Mouse (Mus musculus): Measurements from ENCODE around the gene Narf. TPM values are rescaled to one million over a fixed set of nuclear protein-coding genes. Genes with fewer than 3 reads are reported as not detected.
A peak's percentile ranks its signal among the peaks of the same experiment; 100 is the strongest.

The Narf gene
- polyA plus RNA-seq, 1 experiment = 54.1 TPM

DNA sequence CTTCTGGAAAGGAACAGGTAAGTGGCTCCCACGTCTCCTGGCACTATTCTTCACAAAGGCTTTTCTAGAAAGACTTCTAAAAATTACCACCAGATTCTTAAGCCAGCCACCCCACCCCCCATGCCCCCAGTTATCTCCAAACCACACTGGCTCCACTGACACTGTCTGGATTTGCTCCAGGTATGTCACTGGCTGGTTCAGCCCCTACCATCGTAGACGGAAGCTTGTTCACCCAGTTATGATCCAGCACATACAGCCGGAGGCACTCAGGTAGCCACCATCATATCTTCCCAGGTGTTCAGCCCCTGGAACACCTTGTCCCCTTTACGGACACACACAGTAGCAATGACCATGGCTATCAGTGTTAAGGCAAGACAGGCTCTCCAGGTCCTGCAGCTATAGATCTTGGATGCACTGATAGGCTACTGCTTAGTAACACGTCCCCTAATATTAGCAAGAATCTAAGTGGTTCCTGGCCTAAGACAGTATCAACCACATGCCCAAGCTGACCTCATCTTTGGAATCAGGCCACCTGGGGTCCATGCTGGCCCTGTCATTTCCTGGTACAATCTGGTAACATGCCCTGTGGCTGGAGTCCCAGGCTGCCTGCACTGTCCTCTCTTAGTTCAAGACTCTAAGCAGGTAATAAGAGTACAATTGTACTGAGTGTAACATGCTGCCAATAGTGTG lies 15.6 kb upstream of the Narf start:
- Histone ChIP-seq H3K27ac (ENCODE audit: insufficient read depth, low read depth, low read length) (no peak overlapping the region), H3K36me3 (ENCODE audit: control insufficient read depth, insufficient read depth, low read length) (no peaks in the 10 kb centered on the region; the same call in 1 of the 2 replicates), H3K4me1 (ENCODE audit: control insufficient read depth, insufficient read depth, low read length) (no peaks in the 10 kb centered on the region), H3K27me3 (replicated peaks; ENCODE audit: control insufficient read depth, insufficient read depth, low read length) (no peaks in the 10 kb centered on the region), H3K4me3 (ENCODE audit: insufficient read depth, low read depth, low read length) (no peak overlapping the region)
- no peak for TF ChIP-seq POLR2A (IDR thresholded peaks at IDR 0.05; ENCODE audit: low read depth, low read length)
- no peak for TF ChIP-seq CTCF (conservative IDR thresholded peaks at IDR 0.05; ENCODE audit: insufficient read depth, insufficient read length, low read depth, low read length)
- WGBS = 90% methylated on average over 6 of the region's 6 CpGs
- no peak for DNase-seq

DNA sequence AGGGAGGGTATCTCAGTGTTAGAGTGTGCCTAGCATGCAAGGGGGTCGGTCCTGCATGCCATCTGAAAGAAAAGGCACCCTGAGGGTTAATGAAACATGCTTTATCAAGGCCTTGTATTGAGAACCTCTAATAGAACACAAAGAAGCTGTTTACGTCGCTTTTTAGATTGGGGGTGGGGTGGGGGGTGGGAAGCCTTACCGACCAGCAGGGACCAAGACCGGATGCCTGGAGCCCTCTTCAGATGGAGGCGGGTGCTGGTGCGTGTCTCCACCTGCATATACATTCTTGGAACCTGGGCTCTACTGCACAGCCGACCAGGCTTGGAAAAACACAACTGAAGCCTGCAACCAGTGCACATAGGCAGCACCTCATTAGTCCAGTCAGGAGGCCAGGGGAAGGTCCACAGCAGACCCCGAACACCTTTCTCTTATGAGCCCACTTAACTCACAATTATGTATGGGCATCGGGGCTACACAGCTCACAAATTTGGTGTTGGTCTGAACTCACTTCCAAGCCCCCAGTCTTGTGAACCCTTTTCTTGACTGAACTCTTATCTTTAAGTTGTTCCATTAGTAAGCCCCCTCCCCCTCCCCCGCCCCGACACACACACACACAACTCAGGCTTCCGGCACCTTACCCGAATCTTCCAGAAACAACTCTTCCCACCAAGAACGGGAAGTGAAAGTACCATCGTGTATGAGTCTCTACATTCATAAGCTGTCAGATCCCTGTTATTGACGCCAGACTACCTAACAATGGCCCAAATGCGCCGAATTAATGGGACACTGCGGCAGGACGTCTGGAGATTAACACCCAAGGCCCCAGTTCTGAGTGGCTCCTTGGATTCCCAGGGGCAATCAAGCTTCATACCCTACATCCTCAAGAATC lies 8.7 kb upstream of the Narf start:
- no peak for DNase-seq
- 12% methylated on average over 21 of the region's 21 CpGs for WGBS
- H3K27me3 ChIP-seq (replicated peaks; ENCODE audit: control insufficient read depth, insufficient read depth, low read length) = no peaks in the 10 kb centered on the region

DNA sequence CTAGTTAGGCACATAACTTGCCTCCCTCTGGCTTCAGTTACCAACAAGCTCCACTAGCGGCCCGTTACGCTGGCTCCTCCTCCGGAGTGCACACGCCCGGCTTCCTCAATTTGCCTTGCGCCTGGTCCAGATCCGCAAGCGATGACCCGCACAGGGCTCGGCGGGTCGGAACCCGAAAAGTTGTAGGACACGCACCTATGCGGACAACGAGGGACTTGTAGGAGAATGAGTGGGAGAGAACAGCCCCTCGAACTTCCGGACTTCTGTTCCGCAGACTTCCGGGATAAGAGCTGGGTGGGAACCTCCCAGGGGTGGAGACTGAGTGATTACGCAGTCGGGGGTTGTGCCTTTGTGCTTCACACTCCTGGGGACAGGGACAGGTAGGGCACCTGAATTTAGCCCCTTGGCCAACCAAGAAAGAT lies 8.0 kb upstream of the Narf start, which contains the start of gene Cybc1:
TSS of gene Cybc1 (minus strand) at position 305 of the 422 bp plus-strand sequence.
- Histone ChIP-seq H3K27me3 (replicated peaks; ENCODE audit: control insufficient read depth, insufficient read depth, low read length) (no peaks in the 10 kb centered on the region), H3K4me1 (ENCODE audit: control insufficient read depth, insufficient read depth, low read length) (peaks cover 15% of the 10 kb centered on the region; the same call in 1 of the 2 replicates), H3K4me3 (ENCODE audit: insufficient read depth, low read depth, low read length) (peak within 1 kb of the TSS; percentile 79), H3K27ac (ENCODE audit: insufficient read depth, low read depth, low read length) (peak within 1 kb of the TSS; percentile 83), H3K36me3 (ENCODE audit: control insufficient read depth, insufficient read depth, low read length) (no peaks in the 10 kb centered on the region)
- DNase-seq = peak; percentile 90
- peak; percentile 29 for TF ChIP-seq CTCF (conservative IDR thresholded peaks at IDR 0.05; ENCODE audit: insufficient read depth, insufficient read length, low read depth, low read length)
- peak; percentile 44 for TF ChIP-seq POLR2A (IDR thresholded peaks at IDR 0.05; ENCODE audit: low read depth, low read length)
- WGBS = under 1% methylated on average over 23 of the region's 23 CpGs

More for the DNA sequence above, 8.7 kb upstream of the Narf start:
- Histone ChIP-seq H3K4me3 (ENCODE audit: insufficient read depth, low read depth, low read length) (peak overlapping the region; percentile 79), H3K36me3 (ENCODE audit: control insufficient read depth, insufficient read depth, low read length) (no peaks in the 10 kb centered on the region), H3K4me1 (ENCODE audit: control insufficient read depth, insufficient read depth, low read length) (peaks cover 15% of the 10 kb centered on the region; the same call in 1 of the 2 replicates), H3K27ac (ENCODE audit: insufficient read depth, low read depth, low read length) (peak overlapping the region; percentile 83)
- TF ChIP-seq CTCF (conservative IDR thresholded peaks at IDR 0.05; ENCODE audit: insufficient read depth, insufficient read length, low read depth, low read length) (no peak), POLR2A (IDR thresholded peaks at IDR 0.05; ENCODE audit: low read depth, low read length) (no peak)

DNA sequence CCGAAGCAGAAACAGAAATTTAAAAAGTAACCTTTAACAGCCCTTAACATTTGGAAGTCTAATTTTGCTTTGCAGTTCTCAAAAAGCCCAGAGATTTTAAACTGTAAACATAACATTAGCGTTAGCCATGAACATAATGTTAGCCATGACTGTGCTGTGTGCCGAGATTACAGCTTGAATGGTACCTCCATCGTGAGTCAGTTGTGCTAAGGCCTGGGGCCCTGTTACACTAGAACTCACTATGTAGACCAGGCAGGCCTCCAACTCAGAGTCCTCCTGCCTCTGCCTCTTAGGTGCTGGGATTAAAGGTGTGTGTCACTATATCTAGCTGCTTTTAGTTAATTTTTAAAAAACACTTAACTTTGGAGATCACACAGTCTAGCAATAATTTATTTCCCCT lies 5.9 kb upstream of the Narf start:
- 37% methylated on average over 4 of the region's 4 CpGs for WGBS
- Histone ChIP-seq H3K4me1 (ENCODE audit: control insufficient read depth, insufficient read depth, low read length) (peaks cover 20% of the 10 kb centered on the region; the same call in 1 of the 2 replicates), H3K4me3 (ENCODE audit: insufficient read depth, low read depth, low read length) (no peak overlapping the region), H3K27me3 (replicated peaks; ENCODE audit: control insufficient read depth, insufficient read depth, low read length) (no peaks in the 10 kb centered on the region), H3K36me3 (ENCODE audit: control insufficient read depth, insufficient read depth, low read length) (no peaks in the 10 kb centered on the region), H3K27ac (ENCODE audit: insufficient read depth, low read depth, low read length) (0 out of 2 replicates have a peak overlapping the region, but pooled peaks have one; percentile 24)
- DNase-seq = peak; percentile 87
- no peak for TF ChIP-seq POLR2A (IDR thresholded peaks at IDR 0.05; ENCODE audit: low read depth, low read length)
- TF ChIP-seq CTCF (conservative IDR thresholded peaks at IDR 0.05; ENCODE audit: insufficient read depth, insufficient read length, low read depth, low read length) = no peak

DNA sequence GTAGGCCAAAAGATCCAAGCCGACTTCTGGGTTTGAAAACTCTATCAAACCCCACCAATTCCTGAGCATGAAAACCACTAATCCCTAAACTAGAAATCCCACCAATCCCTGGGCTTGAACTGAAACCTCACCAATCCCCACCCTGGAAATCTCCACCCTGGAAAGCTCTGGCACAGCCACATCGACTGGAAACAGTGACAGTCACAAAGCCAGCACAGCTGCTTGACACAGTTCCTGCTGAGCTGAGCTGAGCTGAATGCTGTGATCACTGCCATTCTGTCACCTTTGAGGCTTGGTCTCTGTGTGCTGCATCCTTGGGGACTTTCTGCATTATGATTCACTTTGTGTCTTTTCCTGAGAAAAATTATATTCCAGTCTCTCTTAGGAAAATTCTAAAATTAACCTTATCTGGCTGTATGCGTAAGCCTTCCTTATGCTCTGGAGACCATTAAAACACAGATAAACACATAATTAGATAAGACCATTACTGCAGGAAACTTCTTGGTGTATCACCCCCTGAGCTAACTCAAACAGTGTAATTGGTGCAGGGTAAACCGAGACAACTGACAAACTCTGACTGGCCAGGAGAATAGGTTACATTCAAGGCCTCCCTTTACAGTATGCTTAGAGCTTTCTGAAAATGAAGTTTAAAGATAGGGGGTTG lies 5.3 kb upstream of the Narf start:
- H3K27ac ChIP-seq (ENCODE audit: insufficient read depth, low read depth, low read length) = peak overlapping the region; percentile 51
- 57% methylated on average over 4 of the region's 4 CpGs for WGBS
- no peak for DNase-seq
- no peaks in the 10 kb centered on the region for H3K27me3 ChIP-seq (replicated peaks; ENCODE audit: control insufficient read depth, insufficient read depth, low read length)
- H3K36me3 ChIP-seq (ENCODE audit: control insufficient read depth, insufficient read depth, low read length) = no peaks in the 10 kb centered on the region
- no peak for TF ChIP-seq CTCF (conservative IDR thresholded peaks at IDR 0.05; ENCODE audit: insufficient read depth, insufficient read length, low read depth, low read length)
- peaks cover 20% of the 10 kb centered on the region; the same call in 1 of the 2 replicates for H3K4me1 ChIP-seq (ENCODE audit: control insufficient read depth, insufficient read depth, low read length)
- H3K4me3 ChIP-seq (ENCODE audit: insufficient read depth, low read depth, low read length) = no peak overlapping the region

DNA sequence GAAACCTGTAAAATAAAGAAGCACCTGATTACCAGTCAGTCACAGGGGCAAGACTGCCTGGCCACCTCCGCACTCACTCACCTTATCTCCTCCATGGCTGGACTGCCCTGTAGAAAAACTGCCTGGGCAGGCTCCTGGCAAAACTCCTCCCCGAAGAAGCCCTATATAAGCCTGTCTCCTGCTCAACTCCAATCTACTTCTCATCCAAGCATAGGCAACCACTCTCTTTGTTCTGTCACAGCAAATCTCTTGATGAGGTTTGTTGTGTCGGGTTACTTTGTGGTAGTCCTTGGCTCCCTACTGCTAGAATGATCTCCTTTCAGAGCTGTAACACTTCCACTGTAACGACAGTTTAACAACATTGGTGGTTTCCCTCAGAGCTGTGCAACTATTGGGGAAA lies 4.3 kb upstream of the Narf start:
- TF ChIP-seq CTCF (conservative IDR thresholded peaks at IDR 0.05; ENCODE audit: insufficient read depth, insufficient read length, low read depth, low read length) = no peak
- no peak for TF ChIP-seq POLR2A (IDR thresholded peaks at IDR 0.05; ENCODE audit: low read depth, low read length)
- H3K4me3 ChIP-seq (ENCODE audit: insufficient read depth, low read depth, low read length) = no peak overlapping the region
- no peak for DNase-seq
- peaks cover 20% of the 10 kb centered on the region; the same call in 1 of the 2 replicates for H3K4me1 ChIP-seq (ENCODE audit: control insufficient read depth, insufficient read depth, low read length)
- no peaks in the 10 kb centered on the region for H3K27me3 ChIP-seq (replicated peaks; ENCODE audit: control insufficient read depth, insufficient read depth, low read length)
- no peaks in the 10 kb centered on the region for H3K36me3 ChIP-seq (ENCODE audit: control insufficient read depth, insufficient read depth, low read length)
- 55% methylated on average over 4 of the region's 4 CpGs for WGBS
- no peak overlapping the region for H3K27ac ChIP-seq (ENCODE audit: insufficient read depth, low read depth, low read length)
